Mouse (Mus musculus): ENCODE data around the gene Acad12. TPM values are rescaled to one million over a fixed set of nuclear protein-coding genes. Genes with fewer than 3 reads are reported as not detected.

Gene Acad12
- polyA plus RNA-seq, 1 experiment from 2014 or later: 2.7 TPM

DNA sequence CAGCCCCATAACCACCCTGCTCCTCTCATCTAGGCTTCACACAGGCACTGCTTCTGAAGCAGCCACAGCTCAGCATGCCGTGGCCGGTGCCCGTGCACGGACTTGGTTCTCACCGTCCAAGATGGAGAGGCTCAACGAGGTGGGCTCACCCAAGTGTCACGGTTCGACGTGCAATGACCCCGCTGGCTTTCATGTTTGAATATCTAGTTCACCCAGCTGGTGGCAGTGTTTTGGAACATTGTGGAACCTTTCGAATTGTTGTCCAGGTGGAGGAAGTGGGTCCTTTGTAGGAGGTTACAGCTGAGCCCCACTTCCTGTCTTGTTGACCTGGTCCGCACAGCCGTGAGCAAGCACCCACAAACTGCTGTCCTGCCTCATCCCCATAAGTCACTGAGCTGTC lies 44.6 kb downstream of the Acad12 start:
- Histone ChIP-seq H3K9me3 (ENCODE audit: control insufficient read depth, low read length) (no peaks in the 10 kb centered on the region), H3K4me1 (replicated peaks; ENCODE audit: control insufficient read depth, insufficient read depth, low read length) (peaks cover 12% of the 10 kb centered on the region), H3K4me3 (ENCODE audit: low read length) (no peak overlapping the region), H3K27me3 (ENCODE audit: control insufficient read depth, insufficient read depth, low read depth, low read length) (no peaks in the 10 kb centered on the region), H3K4me2 (ENCODE audit: low read depth, low read length) (no peak overlapping the region), H3K9ac (ENCODE audit: low read length) (no peak overlapping the region), H3K36me3 (ENCODE audit: control insufficient read depth, insufficient read depth, low read length) (peaks cover 27% of the 10 kb centered on the region), H3K27ac (ENCODE audit: low read length) (no peak overlapping the region)
- WGBS: 82% methylated on average over 13 of the region's 13 CpGs
- no peak for ATAC-seq (ENCODE audit: low read depth)

- Histone ChIP-seq H3K36me3 (ENCODE audit: control insufficient read depth, insufficient read depth, low read length) (peaks cover 20% of the 10 kb centered on the region), H3K9ac (ENCODE audit: low read length) (no peak overlapping the region; the same call in 1 of the 2 replicates), H3K27ac (ENCODE audit: low read length) (peak overlapping the region; percentile 72), H3K4me1 (replicated peaks; ENCODE audit: control insufficient read depth, insufficient read depth, low read length) (peaks cover 12% of the 10 kb centered on the region), H3K27me3 (ENCODE audit: control insufficient read depth, insufficient read depth, low read depth, low read length) (no peaks in the 10 kb centered on the region), H3K4me2 (ENCODE audit: low read depth, low read length) (no peak overlapping the region), H3K9me3 (ENCODE audit: control insufficient read depth, low read length) (no peaks in the 10 kb centered on the region), H3K4me3 (ENCODE audit: low read length) (no peak overlapping the region)
- 0% methylated on average over 1 of the region's 1 CpGs for WGBS
- ATAC-seq (ENCODE audit: low read depth): peak; percentile 64
Measured at GRCm38 (mm10) chr5:121570787-121571186, 48.0 kb downstream of the Acad12 start.

DNA sequence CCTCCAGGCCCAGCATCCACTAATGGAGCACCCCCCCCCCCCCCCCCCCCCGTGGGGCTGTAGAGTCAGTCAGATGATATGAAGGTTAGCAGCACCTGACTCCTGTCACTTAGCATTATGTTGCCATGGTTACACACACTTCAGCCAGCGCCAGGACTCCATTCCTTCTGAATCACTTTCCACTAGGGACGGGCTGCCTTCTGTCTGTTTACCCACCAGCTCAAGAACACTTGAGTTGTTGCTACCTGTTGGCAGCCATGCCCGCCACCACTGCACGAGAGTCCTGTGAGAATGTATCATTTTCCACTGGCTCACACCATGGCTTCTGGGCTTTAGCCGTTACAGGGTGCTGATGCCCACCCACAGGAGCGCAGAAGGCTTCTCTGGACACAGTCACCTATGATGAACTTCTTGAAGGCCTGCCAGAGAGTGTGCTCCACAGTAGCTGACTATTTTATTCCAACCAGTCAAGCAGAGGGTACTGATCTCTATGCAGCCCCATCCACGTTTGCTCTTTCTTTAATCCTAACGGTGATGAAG lies 48.8 kb downstream of the Acad12 start:
- Histone ChIP-seq H3K27ac (ENCODE audit: low read length) (peak overlapping the region; percentile 72), H3K9ac (ENCODE audit: low read length) (no peak overlapping the region), H3K27me3 (ENCODE audit: control insufficient read depth, insufficient read depth, low read depth, low read length) (no peaks in the 10 kb centered on the region), H3K36me3 (ENCODE audit: control insufficient read depth, insufficient read depth, low read length) (peaks cover 17% of the 10 kb centered on the region), H3K4me2 (ENCODE audit: low read depth, low read length) (no peak overlapping the region), H3K9me3 (ENCODE audit: control insufficient read depth, low read length) (no peaks in the 10 kb centered on the region), H3K4me1 (replicated peaks; ENCODE audit: control insufficient read depth, insufficient read depth, low read length) (peaks cover 12% of the 10 kb centered on the region), H3K4me3 (ENCODE audit: low read length) (no peak overlapping the region)
- WGBS: 57% methylated on average over 8 of the region's 9 CpGs
- ATAC-seq (ENCODE audit: low read depth): peak; percentile 77

GRCm38 (mm10) chr5:121566035-121566681 lies 52.6 kb downstream of the Acad12 start:
- Histone ChIP-seq H3K27me3 (ENCODE audit: control insufficient read depth, insufficient read depth, low read depth, low read length) (no peaks in the 10 kb centered on the region), H3K4me1 (replicated peaks; ENCODE audit: control insufficient read depth, insufficient read depth, low read length) (peaks cover 10% of the 10 kb centered on the region), H3K36me3 (ENCODE audit: control insufficient read depth, insufficient read depth, low read length) (0 out of 2 replicates have a peak, but pooled peaks cover 4% of the 10 kb centered on the region), H3K9me3 (ENCODE audit: control insufficient read depth, low read length) (no peaks in the 10 kb centered on the region), H3K4me2 (ENCODE audit: low read depth, low read length) (no peak overlapping the region), H3K4me3 (ENCODE audit: low read length) (no peak overlapping the region), H3K9ac (ENCODE audit: low read length) (no peak overlapping the region), H3K27ac (ENCODE audit: low read length) (no peak overlapping the region)
- ATAC-seq (ENCODE audit: low read depth): no peak
- 81% methylated on average over 16 of the region's 16 CpGs for WGBS

DNA sequence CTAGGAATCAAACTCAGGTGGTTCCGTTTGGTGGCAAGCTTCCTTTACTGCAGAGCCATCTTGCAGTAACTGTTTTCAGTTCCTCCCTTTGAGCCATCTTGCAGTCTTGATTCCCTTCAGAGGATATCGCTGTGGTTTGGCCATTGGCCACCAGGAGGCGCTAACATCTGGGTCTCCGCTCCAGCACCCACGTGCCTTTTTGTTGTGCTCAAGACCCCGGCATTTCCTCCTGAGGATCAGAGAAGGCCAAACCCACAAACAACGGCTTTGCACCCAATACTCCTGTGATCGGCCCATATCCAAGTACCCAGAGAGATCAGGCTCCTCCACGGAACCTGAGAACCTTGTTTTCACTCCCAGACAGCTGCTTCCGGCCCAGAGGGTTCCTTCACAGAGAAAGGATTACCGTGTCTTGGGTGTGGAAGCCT lies 54.3 kb downstream of the Acad12 start:
- Histone ChIP-seq H3K4me1 (replicated peaks; ENCODE audit: control insufficient read depth, insufficient read depth, low read length) (peaks cover 3% of the 10 kb centered on the region; the same call in 1 of the 2 replicates), H3K27ac (ENCODE audit: low read length) (no peak overlapping the region), H3K9me3 (ENCODE audit: control insufficient read depth, low read length) (no peaks in the 10 kb centered on the region), H3K4me3 (ENCODE audit: low read length) (peak overlapping the region; percentile 37), H3K27me3 (ENCODE audit: control insufficient read depth, insufficient read depth, low read depth, low read length) (no peaks in the 10 kb centered on the region), H3K4me2 (ENCODE audit: low read depth, low read length) (peak overlapping the region; percentile 57), H3K9ac (ENCODE audit: low read length) (peak overlapping the region; percentile 53), H3K36me3 (ENCODE audit: control insufficient read depth, insufficient read depth, low read length) (0 out of 2 replicates have a peak, but pooled peaks cover 2% of the 10 kb centered on the region)
- WGBS: 4% methylated on average over 11 of the region's 11 CpGs
- peak; percentile 59; the same call in 1 of the 2 replicates for ATAC-seq (ENCODE audit: low read depth)

DNA sequence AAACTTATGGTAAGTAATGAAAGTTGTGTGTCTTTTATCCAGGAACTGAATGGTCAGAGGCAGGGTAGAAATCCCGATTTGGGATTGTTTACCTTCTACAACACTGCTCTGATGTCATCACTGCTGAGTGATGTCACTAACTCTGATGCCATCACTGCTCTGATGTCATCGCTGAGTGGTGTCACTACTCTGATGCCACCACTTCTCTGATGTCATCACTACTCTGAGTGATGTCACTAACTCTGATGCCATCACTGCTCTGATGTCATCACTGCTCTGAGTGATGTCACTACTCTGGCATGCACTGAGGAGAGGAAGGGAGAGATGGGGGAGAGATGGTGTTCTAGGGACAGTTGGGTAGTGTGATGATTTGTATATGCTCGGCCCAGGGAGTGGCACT lies 56.3 kb downstream of the Acad12 start:
- H3K27me3 ChIP-seq (ENCODE audit: control insufficient read depth, insufficient read depth, low read depth, low read length): no peaks in the 10 kb centered on the region
- H3K4me2 ChIP-seq (ENCODE audit: low read depth, low read length): no peak overlapping the region
- no peak overlapping the region for H3K4me3 ChIP-seq (ENCODE audit: low read length)
- peaks cover 3% of the 10 kb centered on the region; the same call in 1 of the 2 replicates for H3K4me1 ChIP-seq (replicated peaks; ENCODE audit: control insufficient read depth, insufficient read depth, low read length)
- WGBS: 92% methylated on average over 3 of the region's 3 CpGs
- no peak overlapping the region for H3K27ac ChIP-seq (ENCODE audit: low read length)
- no peaks in the 10 kb centered on the region for H3K36me3 ChIP-seq (ENCODE audit: control insufficient read depth, insufficient read depth, low read length)
- H3K9me3 ChIP-seq (ENCODE audit: control insufficient read depth, low read length): no peaks in the 10 kb centered on the region
- no peak overlapping the region for H3K9ac ChIP-seq (ENCODE audit: low read length)
- no peak for ATAC-seq (ENCODE audit: low read depth)

GRCm38 (mm10) chr5:121549196-121549595 lies 69.5 kb downstream of the Acad12 start:
- peaks cover 9% of the 10 kb centered on the region for H3K4me1 ChIP-seq (replicated peaks; ENCODE audit: control insufficient read depth, insufficient read depth, low read length)
- no peaks in the 10 kb centered on the region for H3K9me3 ChIP-seq (ENCODE audit: control insufficient read depth, low read length)
- 81% methylated on average over 7 of the region's 7 CpGs for WGBS
- H3K4me3 ChIP-seq (ENCODE audit: low read length): no peak overlapping the region
- no peak overlapping the region for H3K9ac ChIP-seq (ENCODE audit: low read length)
- H3K4me2 ChIP-seq (ENCODE audit: low read depth, low read length): no peak overlapping the region
- no peaks in the 10 kb centered on the region for H3K36me3 ChIP-seq (ENCODE audit: control insufficient read depth, insufficient read depth, low read length)
- no peak overlapping the region for H3K27ac ChIP-seq (ENCODE audit: low read length)
- no peaks in the 10 kb centered on the region for H3K27me3 ChIP-seq (ENCODE audit: control insufficient read depth, insufficient read depth, low read depth, low read length)
- no peak for ATAC-seq (ENCODE audit: low read depth)

DNA sequence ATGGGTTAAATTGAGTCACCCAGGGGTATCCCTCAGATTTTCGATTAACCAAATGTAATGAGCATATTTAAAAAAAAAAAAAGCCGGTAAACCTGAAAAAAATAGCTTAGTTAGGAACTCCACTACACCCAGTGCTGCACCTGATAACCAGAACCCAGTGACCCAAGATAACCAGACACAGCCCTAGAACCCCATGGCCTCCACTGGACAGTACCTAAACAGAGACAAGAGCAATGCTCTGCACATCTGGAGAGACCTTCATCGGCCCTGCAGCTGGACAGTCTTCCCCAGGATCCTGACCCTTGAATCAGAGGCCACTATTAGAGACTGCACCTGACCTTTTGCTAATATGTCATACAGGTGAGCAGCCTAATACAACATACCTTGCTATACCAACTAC lies 71.7 kb downstream of the Acad12 start:
- H3K4me2 ChIP-seq (ENCODE audit: low read depth, low read length): no peak overlapping the region
- H3K27ac ChIP-seq (ENCODE audit: low read length): no peak overlapping the region
- no peak for ATAC-seq (ENCODE audit: low read depth)
- 92% methylated on average over 3 of the region's 3 CpGs for WGBS
- H3K36me3 ChIP-seq (ENCODE audit: control insufficient read depth, insufficient read depth, low read length): no peaks in the 10 kb centered on the region
- no peak overlapping the region for H3K9ac ChIP-seq (ENCODE audit: low read length)
- peaks cover 16% of the 10 kb centered on the region for H3K4me1 ChIP-seq (replicated peaks; ENCODE audit: control insufficient read depth, insufficient read depth, low read length)
- no peaks in the 10 kb centered on the region for H3K9me3 ChIP-seq (ENCODE audit: control insufficient read depth, low read length)
- H3K4me3 ChIP-seq (ENCODE audit: low read length): no peak overlapping the region
- H3K27me3 ChIP-seq (ENCODE audit: control insufficient read depth, insufficient read depth, low read depth, low read length): no peaks in the 10 kb centered on the region
